Mouse (Mus musculus): Measurements from ENCODE around the gene Pi16. TPM values are rescaled to one million over a fixed set of nuclear protein-coding genes. Genes with fewer than 3 reads are reported as not detected.
"Not testable (repeated sequence)": the region's sequence is repeated elsewhere in the genome, so short reads cannot be mapped to it uniquely, and the experiment has no call there.

Gene Pi16
- 0.32 and 0.56 TPM in 2 replicates for polyA plus RNA-seq (2014; fragmentation: Nextera tagmentation; extraction: Ambion mirVana)

DNA sequence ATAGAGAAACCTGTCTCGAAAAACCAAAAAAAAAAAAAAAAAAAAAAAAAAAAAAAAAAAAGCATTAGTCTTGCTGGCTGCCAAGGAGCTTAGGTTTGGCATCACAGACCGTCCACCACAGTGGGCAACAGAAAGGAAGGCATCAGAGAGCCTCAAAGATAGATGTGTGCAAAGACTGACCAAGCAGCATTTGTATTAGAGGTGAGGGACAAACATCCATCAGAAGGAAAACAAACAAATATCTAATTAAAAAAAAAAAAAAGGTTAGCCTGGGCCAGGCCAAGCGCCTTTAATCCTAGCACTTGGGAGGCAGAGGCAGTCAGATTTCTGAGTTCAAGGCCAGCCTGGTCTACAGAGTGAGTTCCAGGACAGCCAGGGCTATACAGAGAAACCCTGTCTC, at the start of gene Pi16:
Gene Pi16, plus strand, starts transcription at position 301 of the 400 bp plus-strand sequence.
- 90% methylated on average over 3 of the region's 3 CpGs for WGBS
- H3K4me1 ChIP-seq (ENCODE audit: control insufficient read depth, insufficient read depth, low read length); H3K4me2 ChIP-seq (ENCODE audit: low read depth, low read length); DNase-seq (ENCODE audit: low spot score); H3K9me3 ChIP-seq (replicated peaks; ENCODE audit: control insufficient read depth, low read length); H3K36me3 ChIP-seq (replicated peaks; ENCODE audit: control insufficient read depth, insufficient read depth, low read depth, low read length); H3K9ac ChIP-seq (replicated peaks; ENCODE audit: low read length); H3K4me3 ChIP-seq (ENCODE audit: low read depth, low read length); ATAC-seq (replicated peaks; ENCODE audit: insufficient number of reproducible peaks, low FRiP score, low TSS enrichment, low read depth): not testable (repeated sequence)
- Histone ChIP-seq H3K27me3 (ENCODE audit: control insufficient read depth, insufficient read depth, low read length) (peaks cover 14% of the 10 kb centered on the region), H3K27ac (replicated peaks; ENCODE audit: low read depth, low read length) (0 out of 2 replicates have a peak within 1 kb of the TSS, but pooled peaks have one; percentile 20)

- Histone ChIP-seq H3K36me3 (replicated peaks; ENCODE audit: control insufficient read depth, insufficient read depth, low read depth, low read length) (no peaks in the 10 kb centered on the region), H3K4me1 (ENCODE audit: control insufficient read depth, insufficient read depth, low read length) (peaks cover 7% of the 10 kb centered on the region; the same call in 1 of the 2 replicates), H3K9me3 (replicated peaks; ENCODE audit: control insufficient read depth, low read length) (no peaks in the 10 kb centered on the region), H3K4me3 (ENCODE audit: low read depth, low read length) (peak overlapping the region; percentile 88), H3K4me2 (ENCODE audit: low read depth, low read length) (peak overlapping the region; percentile 56; the same call in 1 of the 2 replicates), H3K27ac (replicated peaks; ENCODE audit: low read depth, low read length) (no peak overlapping the region), H3K27me3 (ENCODE audit: control insufficient read depth, insufficient read depth, low read length) (no peaks in the 10 kb centered on the region), H3K9ac (replicated peaks; ENCODE audit: low read length) (peak overlapping the region; percentile 42; the same call in 1 of the 2 replicates)
- DNase-seq (ENCODE audit: low spot score) = no peak
- ATAC-seq (replicated peaks; ENCODE audit: insufficient number of reproducible peaks, low FRiP score, low TSS enrichment, low read depth) = no peak
- WGBS = 60% methylated on average over 6 of the region's 6 CpGs
These were observed 49.4 kb upstream of the Pi16 start for GRCm38 (mm10) chr17:29267931-29268681.

GRCm38 (mm10) chr17:29268682-29269348, 48.7 kb upstream of the Pi16 start, which contains the start of gene BC004004:
Gene BC004004 (plus strand): TSS chr17:29268788.
- ATAC-seq (replicated peaks; ENCODE audit: insufficient number of reproducible peaks, low FRiP score, low TSS enrichment, low read depth) = peak; percentile 79
- WGBS = under 1% methylated on average over 58 of the region's 63 CpGs
- peak within 1 kb of the TSS; percentile 77 for H3K27ac ChIP-seq (replicated peaks; ENCODE audit: low read depth, low read length)
- H3K4me3 ChIP-seq (ENCODE audit: low read depth, low read length) = peak within 1 kb of the TSS; percentile 88
- H3K9ac ChIP-seq (replicated peaks; ENCODE audit: low read length) = peak within 1 kb of the TSS; percentile 91
- H3K4me1 ChIP-seq (ENCODE audit: control insufficient read depth, insufficient read depth, low read length) = peaks cover 7% of the 10 kb centered on the region; the same call in 1 of the 2 replicates
- H3K9me3 ChIP-seq (replicated peaks; ENCODE audit: control insufficient read depth, low read length) = no peaks in the 10 kb centered on the region
- no peaks in the 10 kb centered on the region for H3K36me3 ChIP-seq (replicated peaks; ENCODE audit: control insufficient read depth, insufficient read depth, low read depth, low read length)
- peak within 1 kb of the TSS; percentile 56 for H3K4me2 ChIP-seq (ENCODE audit: low read depth, low read length)
- no peaks in the 10 kb centered on the region for H3K27me3 ChIP-seq (ENCODE audit: control insufficient read depth, insufficient read depth, low read length)
- DNase-seq (ENCODE audit: low spot score) = peak; percentile 97

DNA sequence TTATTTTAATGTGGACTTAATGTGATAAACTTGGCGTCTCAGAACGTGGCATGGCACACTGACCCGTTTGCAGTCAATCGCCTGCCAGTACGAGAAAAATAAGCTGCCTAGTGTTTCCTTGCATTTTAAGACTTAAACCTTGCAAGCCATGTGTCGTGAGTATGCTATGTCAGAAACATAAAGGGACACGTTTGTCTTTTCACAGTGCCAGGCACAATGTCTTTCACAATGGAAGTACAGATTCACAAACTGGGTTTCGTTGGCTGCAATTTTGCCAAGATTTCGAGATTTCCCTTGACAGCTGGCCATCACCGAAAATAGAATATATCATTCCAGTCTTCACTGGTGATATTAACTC, 48.2 kb upstream of the Pi16 start:
- WGBS = 24% methylated on average over 10 of the region's 10 CpGs
- Histone ChIP-seq H3K9me3 (replicated peaks; ENCODE audit: control insufficient read depth, low read length) (no peaks in the 10 kb centered on the region), H3K27me3 (ENCODE audit: control insufficient read depth, insufficient read depth, low read length) (no peaks in the 10 kb centered on the region), H3K4me3 (ENCODE audit: low read depth, low read length) (peak overlapping the region; percentile 88), H3K4me1 (ENCODE audit: control insufficient read depth, insufficient read depth, low read length) (peaks cover 6% of the 10 kb centered on the region; the same call in 1 of the 2 replicates), H3K4me2 (ENCODE audit: low read depth, low read length) (peak overlapping the region; percentile 56), H3K36me3 (replicated peaks; ENCODE audit: control insufficient read depth, insufficient read depth, low read depth, low read length) (no peaks in the 10 kb centered on the region), H3K9ac (replicated peaks; ENCODE audit: low read length) (peak overlapping the region; percentile 91), H3K27ac (replicated peaks; ENCODE audit: low read depth, low read length) (peak overlapping the region; percentile 77)
- no peak for ATAC-seq (replicated peaks; ENCODE audit: insufficient number of reproducible peaks, low FRiP score, low TSS enrichment, low read depth)
- no peak for DNase-seq (ENCODE audit: low spot score)

DNA sequence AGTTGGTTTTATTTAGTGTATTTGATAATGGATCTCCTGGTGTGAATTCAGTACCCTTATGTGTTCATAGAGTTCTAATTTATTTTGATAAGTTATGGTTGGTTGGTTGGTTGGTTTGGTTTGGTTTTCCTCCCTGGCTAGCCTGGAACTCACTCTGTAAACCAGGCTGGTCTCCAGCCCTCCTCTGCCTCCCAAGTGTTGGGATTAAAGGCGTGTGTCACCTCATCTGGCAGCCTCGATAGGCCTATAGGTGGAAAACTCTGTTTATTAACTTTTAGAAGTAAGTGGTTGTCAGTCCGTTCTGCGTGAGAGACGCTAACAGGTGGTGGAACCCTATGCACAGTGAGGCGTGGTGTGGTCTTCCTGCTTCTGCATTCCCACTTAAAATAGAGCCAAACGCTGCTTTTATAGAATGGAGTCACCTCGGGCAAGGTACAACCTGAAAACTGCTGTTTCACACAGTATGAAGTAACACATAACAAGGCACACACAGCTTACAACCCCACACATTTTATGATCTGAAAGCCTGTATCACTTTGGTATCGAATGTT, 47.3 kb upstream of the Pi16 start:
- no peaks in the 10 kb centered on the region for H3K27me3 ChIP-seq (ENCODE audit: control insufficient read depth, insufficient read depth, low read length)
- no peaks in the 10 kb centered on the region for H3K36me3 ChIP-seq (replicated peaks; ENCODE audit: control insufficient read depth, insufficient read depth, low read depth, low read length)
- no peak overlapping the region for H3K27ac ChIP-seq (replicated peaks; ENCODE audit: low read depth, low read length)
- H3K9ac ChIP-seq (replicated peaks; ENCODE audit: low read length) = no peak overlapping the region; the same call in 1 of the 2 replicates
- DNase-seq (ENCODE audit: low spot score) (no peak), ATAC-seq (replicated peaks; ENCODE audit: insufficient number of reproducible peaks, low FRiP score, low TSS enrichment, low read depth) (no peak)
- 0 out of 2 replicates have a peak, but pooled peaks cover 2% of the 10 kb centered on the region for H3K4me1 ChIP-seq (ENCODE audit: control insufficient read depth, insufficient read depth, low read length)
- H3K4me2 ChIP-seq (ENCODE audit: low read depth, low read length) = no peak overlapping the region
- no peak overlapping the region for H3K4me3 ChIP-seq (ENCODE audit: low read depth, low read length)
- H3K9me3 ChIP-seq (replicated peaks; ENCODE audit: control insufficient read depth, low read length) = no peaks in the 10 kb centered on the region
- WGBS = 94% methylated on average over 9 of the region's 9 CpGs

GRCm38 (mm10) chr17:29273156-29273555, 44.3 kb upstream of the Pi16 start:
- Histone ChIP-seq H3K27ac (replicated peaks; ENCODE audit: low read depth, low read length) (no peak overlapping the region), H3K4me2 (ENCODE audit: low read depth, low read length) (no peak overlapping the region), H3K27me3 (ENCODE audit: control insufficient read depth, insufficient read depth, low read length) (no peaks in the 10 kb centered on the region), H3K9me3 (replicated peaks; ENCODE audit: control insufficient read depth, low read length) (no peaks in the 10 kb centered on the region), H3K36me3 (replicated peaks; ENCODE audit: control insufficient read depth, insufficient read depth, low read depth, low read length) (no peaks in the 10 kb centered on the region), H3K9ac (replicated peaks; ENCODE audit: low read length) (no peak overlapping the region), H3K4me3 (ENCODE audit: low read depth, low read length) (no peak overlapping the region), H3K4me1 (ENCODE audit: control insufficient read depth, insufficient read depth, low read length) (0 out of 2 replicates have a peak, but pooled peaks cover 2% of the 10 kb centered on the region)
- WGBS = 83% methylated on average over 7 of the region's 7 CpGs
- ATAC-seq (replicated peaks; ENCODE audit: insufficient number of reproducible peaks, low FRiP score, low TSS enrichment, low read depth) = no peak
- DNase-seq (ENCODE audit: low spot score) = no peak

- no peak for ATAC-seq (replicated peaks; ENCODE audit: insufficient number of reproducible peaks, low FRiP score, low TSS enrichment, low read depth)
These were observed 43.6 kb upstream of the Pi16 start for GRCm38 (mm10) chr17:29273889-29274288.

More at GRCm38 (mm10) chr17:29273889-29274288, 43.6 kb upstream of the Pi16 start:
- no peak overlapping the region for H3K9ac ChIP-seq (replicated peaks; ENCODE audit: low read length)
- no peak overlapping the region for H3K4me2 ChIP-seq (ENCODE audit: low read depth, low read length)
- no peaks in the 10 kb centered on the region for H3K27me3 ChIP-seq (ENCODE audit: control insufficient read depth, insufficient read depth, low read length)
- H3K4me1 ChIP-seq (ENCODE audit: control insufficient read depth, insufficient read depth, low read length) = 0 out of 2 replicates have a peak, but pooled peaks cover 2% of the 10 kb centered on the region
- no peaks in the 10 kb centered on the region for H3K36me3 ChIP-seq (replicated peaks; ENCODE audit: control insufficient read depth, insufficient read depth, low read depth, low read length)
- H3K4me3 ChIP-seq (ENCODE audit: low read depth, low read length) = no peak overlapping the region
- H3K27ac ChIP-seq (replicated peaks; ENCODE audit: low read depth, low read length) = no peak overlapping the region
- no peak for DNase-seq (ENCODE audit: low spot score)
- WGBS = 80% methylated on average over 11 of the region's 11 CpGs
- H3K9me3 ChIP-seq (replicated peaks; ENCODE audit: control insufficient read depth, low read length) = no peaks in the 10 kb centered on the region
